Mouse (Mus musculus): ENCODE measurements around the gene Slc35b1. TPM values are rescaled to one million over a fixed set of nuclear protein-coding genes. Genes with fewer than 3 reads are reported as not detected.

Slc35b1 gene
- polyA plus RNA-seq (2012), result 0.78 and 0.98 TPM in 2 replicates

DNA sequence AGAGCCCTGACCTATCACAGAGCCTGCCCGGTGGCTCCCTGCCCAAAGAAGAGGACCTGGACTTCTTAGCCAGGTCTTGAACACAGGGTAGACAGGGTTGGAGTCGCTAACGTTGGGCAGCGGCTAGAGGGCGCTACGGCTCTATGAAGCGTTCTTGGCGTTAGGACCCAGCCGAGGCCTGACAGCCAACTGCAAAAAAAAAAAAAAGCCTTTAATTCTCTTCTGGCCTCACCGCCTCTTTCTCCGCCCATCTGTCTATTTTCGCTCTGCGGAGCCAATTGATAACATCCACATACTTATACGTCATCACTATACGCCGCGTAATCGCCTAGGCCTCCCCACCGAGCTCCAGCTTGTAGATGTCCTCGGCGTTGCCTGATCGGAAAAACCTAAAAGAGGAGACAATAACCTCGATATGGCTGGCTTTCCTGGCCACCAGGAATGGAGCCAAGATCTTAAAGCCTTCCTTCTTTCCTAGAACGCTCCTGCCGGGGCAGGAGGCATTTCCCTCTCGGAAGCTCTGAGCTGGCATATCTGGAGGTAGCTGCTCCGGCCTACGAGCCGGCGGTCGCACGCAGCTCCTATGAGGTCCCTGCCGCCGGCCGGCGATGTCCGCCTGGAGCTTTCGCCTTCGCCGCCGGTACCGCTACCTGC lies at the start of gene Slc35b1:
Gene Slc35b1 (plus strand): TSS at position 374 of the 654 bp plus-strand sequence.
- peaks cover 74% of the 10 kb centered on the region for H3K36me3 ChIP-seq (ENCODE audit: control insufficient read depth)
- H3K4me1 ChIP-seq (ENCODE audit: control insufficient read depth), result peaks cover 53% of the 10 kb centered on the region
- peak within 1 kb of the TSS; percentile 88 for H3K4me3 ChIP-seq (replicated peaks)
- H3K27me3 ChIP-seq (ENCODE audit: control insufficient read depth), result no peaks in the 10 kb centered on the region; the same call in 1 of the 2 replicates
- TF ChIP-seq GATA1 (IDR thresholded peaks at IDR 0.05; ENCODE audit: low read length), result peak; percentile 59; the same call in 1 of the 2 replicates
- TF ChIP-seq TAL1 (IDR thresholded peaks at IDR 0.05; ENCODE audit: low read length), result no peak
- peaks cover 2% of the 10 kb centered on the region; the same call in 1 of the 2 replicates for H3K9me3 ChIP-seq (ENCODE audit: control insufficient read depth, low read length)

DNA sequence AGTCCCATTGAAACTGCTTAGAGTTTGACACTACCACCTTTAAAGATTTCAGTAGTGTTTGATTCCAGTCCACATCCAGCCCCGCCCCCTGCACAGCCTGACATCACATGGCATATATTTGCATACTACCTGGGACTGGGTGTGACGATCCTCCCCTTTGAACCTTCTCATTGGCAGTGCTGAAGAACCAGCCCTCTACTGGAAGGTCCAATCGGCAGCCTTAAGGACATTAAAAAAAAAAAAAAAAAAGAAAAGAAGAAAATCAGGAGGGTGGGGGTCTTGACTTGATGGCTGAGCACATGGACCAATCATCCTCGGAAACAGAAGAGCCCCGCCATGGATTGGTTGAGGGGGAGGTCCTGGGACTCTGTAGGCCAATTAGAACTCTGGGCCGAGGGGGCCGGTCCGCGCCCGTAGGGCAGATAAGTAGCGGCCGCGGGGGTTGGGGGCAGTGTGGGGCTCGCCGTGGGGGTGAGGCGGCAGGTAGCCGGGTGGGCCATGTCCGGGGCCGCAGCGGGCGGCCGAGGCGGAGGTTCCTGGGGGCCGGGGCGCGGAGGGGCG lies 47.8 kb upstream of the Slc35b1 start, which contains the start of gene Fam117a:
Gene Fam117a (plus strand): TSS at position 451 of the 561 bp plus-strand sequence.
- Histone ChIP-seq H3K36me3 (ENCODE audit: control insufficient read depth) (peaks cover 44% of the 10 kb centered on the region), H3K27me3 (ENCODE audit: control insufficient read depth) (no peaks in the 10 kb centered on the region), H3K9me3 (ENCODE audit: control insufficient read depth, low read length) (no peaks in the 10 kb centered on the region), H3K4me1 (ENCODE audit: control insufficient read depth) (peaks cover 79% of the 10 kb centered on the region), H3K4me3 (replicated peaks) (peak within 1 kb of the TSS; percentile 85)
- TF ChIP-seq TAL1 (IDR thresholded peaks at IDR 0.05; ENCODE audit: low read length) (no peak), GATA1 (IDR thresholded peaks at IDR 0.05; ENCODE audit: low read length) (no peak)

DNA sequence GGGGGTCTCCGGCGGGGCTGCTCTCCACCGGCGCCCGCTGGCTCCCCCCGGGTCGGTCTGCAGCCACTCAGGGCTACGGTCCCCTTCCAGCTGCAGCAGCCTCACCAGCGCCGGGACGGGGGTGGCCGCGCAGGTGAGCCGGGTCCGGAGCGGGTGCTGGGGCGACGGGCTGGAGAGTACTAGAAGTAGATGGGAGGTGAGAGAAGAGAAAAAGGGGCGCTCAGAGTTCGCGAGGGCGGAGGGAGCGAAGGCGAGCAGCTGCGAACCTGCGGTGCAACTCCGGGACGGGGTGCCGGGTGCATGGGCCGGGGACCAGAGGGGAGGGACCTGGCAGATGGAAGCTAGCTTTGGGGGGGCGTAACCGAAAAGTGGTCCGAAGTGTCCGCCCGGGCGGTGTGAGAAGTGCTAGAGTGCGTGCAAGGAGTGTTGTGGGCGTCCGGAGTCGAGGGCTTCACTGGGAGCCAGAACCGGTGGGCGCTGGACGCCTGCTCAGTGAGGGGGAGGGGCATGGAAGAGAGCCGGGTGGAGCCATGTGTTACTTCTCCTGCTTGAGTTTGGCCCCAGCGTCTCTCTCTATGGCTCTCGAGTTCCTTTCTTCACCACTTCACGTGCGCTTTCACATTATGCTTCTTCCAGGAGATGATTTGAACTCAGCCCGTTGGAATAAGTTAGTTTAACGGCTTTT lies 47.2 kb upstream of the Slc35b1 start:
- peaks cover 79% of the 10 kb centered on the region for H3K4me1 ChIP-seq (ENCODE audit: control insufficient read depth)
- H3K36me3 ChIP-seq (ENCODE audit: control insufficient read depth), result peaks cover 48% of the 10 kb centered on the region
- peak overlapping the region; percentile 85 for H3K4me3 ChIP-seq (replicated peaks)
- no peaks in the 10 kb centered on the region for H3K27me3 ChIP-seq (ENCODE audit: control insufficient read depth)
- TF ChIP-seq TAL1 (IDR thresholded peaks at IDR 0.05; ENCODE audit: low read length) (no peak), GATA1 (IDR thresholded peaks at IDR 0.05; ENCODE audit: low read length) (no peak)
- H3K9me3 ChIP-seq (ENCODE audit: control insufficient read depth, low read length), result no peaks in the 10 kb centered on the region

DNA sequence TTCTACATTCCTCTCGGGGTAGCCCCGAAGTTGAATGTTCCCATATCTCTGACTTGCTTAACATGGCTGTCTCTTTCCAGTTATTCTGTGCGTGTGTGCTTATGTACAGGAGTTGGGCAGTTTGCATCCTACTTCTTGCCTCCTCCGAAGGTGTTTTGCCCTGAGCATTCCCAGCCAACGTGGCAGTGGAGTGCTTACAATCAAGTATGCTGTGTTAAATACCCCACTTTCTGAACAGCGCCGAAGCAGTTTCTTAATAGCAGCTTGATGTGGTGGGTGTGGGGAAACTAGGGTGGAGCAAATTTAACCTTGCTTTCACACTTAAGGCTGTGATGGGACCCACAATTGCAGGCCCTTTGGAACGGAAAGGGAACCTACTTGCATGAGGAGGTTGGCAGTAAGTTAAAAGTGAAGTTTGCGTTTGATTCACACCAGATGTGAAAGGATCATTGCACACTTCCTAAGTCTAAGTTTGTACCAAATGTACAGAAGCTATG lies 46.6 kb upstream of the Slc35b1 start:
- TF ChIP-seq GATA1 (IDR thresholded peaks at IDR 0.05; ENCODE audit: low read length) (no peak), TAL1 (IDR thresholded peaks at IDR 0.05; ENCODE audit: low read length) (no peak)
- H3K36me3 ChIP-seq (ENCODE audit: control insufficient read depth), result peaks cover 54% of the 10 kb centered on the region
- H3K4me3 ChIP-seq (replicated peaks), result peak overlapping the region; percentile 85
- peaks cover 81% of the 10 kb centered on the region for H3K4me1 ChIP-seq (ENCODE audit: control insufficient read depth)
- no peaks in the 10 kb centered on the region for H3K27me3 ChIP-seq (ENCODE audit: control insufficient read depth)
- no peaks in the 10 kb centered on the region for H3K9me3 ChIP-seq (ENCODE audit: control insufficient read depth, low read length)

DNA sequence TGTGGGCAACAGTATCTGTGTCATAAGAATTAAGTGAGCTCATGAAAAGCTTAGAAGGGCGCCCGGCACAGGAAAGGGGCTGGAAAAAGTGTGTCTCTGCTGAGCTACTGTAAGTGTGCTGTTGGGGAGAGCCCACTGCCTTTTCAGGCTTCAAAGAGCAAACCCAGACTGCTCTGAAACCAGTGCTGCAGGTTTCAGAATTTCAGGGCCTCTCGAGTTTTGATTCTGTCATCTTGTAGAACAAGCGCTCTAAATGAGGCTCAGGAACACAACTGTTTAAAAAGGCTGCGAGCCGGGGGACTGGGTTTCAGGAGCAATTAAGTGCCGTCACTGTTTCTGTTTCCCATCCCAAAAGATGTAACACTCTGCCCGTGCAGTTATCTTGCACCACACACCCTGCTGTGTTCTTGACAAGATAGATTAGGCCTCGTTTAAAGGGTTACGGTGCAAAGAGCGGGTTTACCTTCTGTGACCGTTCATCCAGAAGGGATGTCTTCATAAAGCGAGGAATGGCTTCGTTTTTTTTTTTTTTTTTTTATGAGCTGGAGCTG lies 44.9 kb upstream of the Slc35b1 start:
- Histone ChIP-seq H3K36me3 (ENCODE audit: control insufficient read depth) (peaks cover 71% of the 10 kb centered on the region), H3K9me3 (ENCODE audit: control insufficient read depth, low read length) (no peaks in the 10 kb centered on the region), H3K27me3 (ENCODE audit: control insufficient read depth) (no peaks in the 10 kb centered on the region), H3K4me1 (ENCODE audit: control insufficient read depth) (peaks cover 82% of the 10 kb centered on the region), H3K4me3 (replicated peaks) (peak overlapping the region; percentile 85)
- TF ChIP-seq GATA1 (IDR thresholded peaks at IDR 0.05; ENCODE audit: low read length), result peak; percentile 98
- peak; percentile 96 for TF ChIP-seq TAL1 (IDR thresholded peaks at IDR 0.05; ENCODE audit: low read length)

DNA sequence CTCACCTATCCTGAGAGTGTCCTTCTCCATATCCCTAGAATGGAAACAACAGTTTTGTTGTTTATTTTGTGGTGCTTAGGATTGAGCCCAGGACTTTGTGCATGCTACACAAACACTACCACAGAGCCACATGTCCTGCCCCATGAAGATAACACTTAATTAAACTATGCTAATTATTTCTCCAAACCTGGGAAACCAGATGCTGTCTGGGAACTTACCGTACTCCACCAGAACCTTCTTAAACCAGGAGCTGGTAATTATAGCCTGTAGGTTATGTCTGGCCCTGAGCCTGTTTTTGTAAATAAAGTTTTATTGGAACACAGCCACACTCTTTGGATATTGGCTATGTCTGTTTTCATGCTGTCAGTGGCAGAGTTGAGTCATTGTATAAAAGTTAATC lies 44.2 kb upstream of the Slc35b1 start:
- Histone ChIP-seq H3K27me3 (ENCODE audit: control insufficient read depth) (no peaks in the 10 kb centered on the region), H3K36me3 (ENCODE audit: control insufficient read depth) (peaks cover 78% of the 10 kb centered on the region), H3K4me3 (replicated peaks) (peak overlapping the region; percentile 85), H3K9me3 (ENCODE audit: control insufficient read depth, low read length) (no peaks in the 10 kb centered on the region), H3K4me1 (ENCODE audit: control insufficient read depth) (peaks cover 82% of the 10 kb centered on the region)
- TF ChIP-seq GATA1 (IDR thresholded peaks at IDR 0.05; ENCODE audit: low read length) (no peak), TAL1 (IDR thresholded peaks at IDR 0.05; ENCODE audit: low read length) (no peak)

DNA sequence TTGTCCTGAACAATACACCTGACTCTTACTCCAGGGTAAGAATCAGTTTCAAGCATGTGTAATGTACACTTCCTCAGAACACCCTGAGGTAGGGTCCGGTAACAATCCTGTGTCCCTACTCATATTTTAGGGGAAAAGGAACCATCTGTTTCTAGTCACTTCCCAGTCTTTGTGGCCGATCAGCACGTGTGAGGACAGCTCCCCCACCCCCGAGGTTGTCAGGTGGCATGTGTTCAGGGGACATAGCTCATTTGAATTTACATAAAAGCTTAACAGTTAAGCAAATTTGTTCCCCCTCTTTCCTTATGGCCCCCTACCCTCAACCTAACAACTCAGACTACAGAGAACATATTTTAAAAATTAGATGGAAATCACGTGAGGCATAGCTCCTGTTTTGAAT lies 43.8 kb upstream of the Slc35b1 start:
- Histone ChIP-seq H3K4me1 (ENCODE audit: control insufficient read depth) (peaks cover 82% of the 10 kb centered on the region), H3K9me3 (ENCODE audit: control insufficient read depth, low read length) (no peaks in the 10 kb centered on the region), H3K27me3 (ENCODE audit: control insufficient read depth) (no peaks in the 10 kb centered on the region), H3K36me3 (ENCODE audit: control insufficient read depth) (peaks cover 82% of the 10 kb centered on the region), H3K4me3 (replicated peaks) (peak overlapping the region; percentile 85)
- no peak for TF ChIP-seq TAL1 (IDR thresholded peaks at IDR 0.05; ENCODE audit: low read length)
- TF ChIP-seq GATA1 (IDR thresholded peaks at IDR 0.05; ENCODE audit: low read length), result no peak

DNA sequence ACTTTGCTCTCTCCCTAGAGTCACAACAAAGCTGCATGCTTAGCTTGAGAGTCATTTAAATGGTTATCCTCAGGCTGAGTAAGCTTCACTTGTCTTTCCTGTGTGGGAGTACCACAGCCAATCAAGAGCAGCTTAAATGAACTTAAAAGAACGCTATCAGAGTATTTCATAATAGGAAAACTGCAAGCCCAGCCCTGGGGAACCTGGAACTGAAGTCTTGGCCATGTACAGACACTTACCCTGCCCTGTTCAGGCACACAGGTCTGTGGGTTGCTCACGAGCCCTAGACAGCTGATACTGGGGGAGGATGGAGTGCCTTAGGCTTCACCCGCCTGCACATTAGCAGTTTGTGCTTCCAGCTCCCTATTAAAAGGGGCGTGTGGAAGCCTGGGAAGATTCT lies 41.3 kb upstream of the Slc35b1 start:
- no peak for TF ChIP-seq TAL1 (IDR thresholded peaks at IDR 0.05; ENCODE audit: low read length)
- no peak for TF ChIP-seq GATA1 (IDR thresholded peaks at IDR 0.05; ENCODE audit: low read length)
- H3K4me3 ChIP-seq (replicated peaks), result peak overlapping the region; percentile 85
- no peaks in the 10 kb centered on the region for H3K27me3 ChIP-seq (ENCODE audit: control insufficient read depth)
- H3K36me3 ChIP-seq (ENCODE audit: control insufficient read depth), result peaks cover 99% of the 10 kb centered on the region
- no peaks in the 10 kb centered on the region for H3K9me3 ChIP-seq (ENCODE audit: control insufficient read depth, low read length)
- peaks cover 87% of the 10 kb centered on the region for H3K4me1 ChIP-seq (ENCODE audit: control insufficient read depth)

DNA sequence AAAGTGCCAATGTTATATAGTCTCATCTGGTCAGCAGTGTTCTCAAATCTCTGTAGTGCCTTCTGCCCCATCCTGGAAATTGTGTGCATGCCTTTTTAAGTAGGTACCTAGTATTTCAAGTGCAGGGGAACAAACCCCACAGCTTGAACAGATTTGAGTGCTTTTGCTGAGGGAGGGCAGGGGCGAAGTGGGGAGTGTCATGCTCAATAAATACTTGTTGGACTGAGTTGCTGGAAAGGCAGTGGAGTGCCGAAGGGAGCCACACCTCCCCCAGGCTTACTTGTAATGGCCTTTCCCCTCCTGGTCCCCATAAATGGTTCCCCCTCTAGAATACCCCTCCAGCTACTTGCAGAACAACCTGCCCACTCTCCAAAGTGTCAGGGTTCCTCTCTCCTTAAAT lies 40.3 kb upstream of the Slc35b1 start:
- Histone ChIP-seq H3K4me3 (replicated peaks) (peak overlapping the region; percentile 85), H3K4me1 (ENCODE audit: control insufficient read depth) (peaks cover 86% of the 10 kb centered on the region), H3K27me3 (ENCODE audit: control insufficient read depth) (no peaks in the 10 kb centered on the region), H3K36me3 (ENCODE audit: control insufficient read depth) (peaks cover 99% of the 10 kb centered on the region), H3K9me3 (ENCODE audit: control insufficient read depth, low read length) (no peaks in the 10 kb centered on the region)
- TF ChIP-seq TAL1 (IDR thresholded peaks at IDR 0.05; ENCODE audit: low read length) (no peak), GATA1 (IDR thresholded peaks at IDR 0.05; ENCODE audit: low read length) (no peak)
